8 mouse cellular contexts compared by ENCODE assay signal in genomic region chr1:64119358-64119794, GRCm38 (mm10). TPM values are rescaled to one million over a fixed set of nuclear protein-coding genes. Genes with fewer than 3 reads are reported as not detected.
DNase-seq lines count a peak whose midpoint lies in the region; ATAC-seq and TF ChIP-seq lines count a peak whose summit lies in the region.

No protein-coding gene starts in this region.

- 2% methylated on average over 7 of the region's 7 CpGs for WGBS in forebrain, embryonic 16.5 days
- 11% methylated on average over 7 of the region's 7 CpGs for WGBS in hindbrain, embryonic 12.5 days
- WGBS in midbrain, embryonic 10.5 days = 22% methylated on average over 7 of the region's 7 CpGs
- 12% methylated on average over 7 of the region's 7 CpGs for WGBS in stomach, embryonic 16.5 days

- TF ChIP-seq RAD21 in MEL (IDR thresholded peaks at IDR 0.05; ENCODE audit: low read depth, low read length) = no peak

- intact Hi-C loops in left cerebral cortex, adult 2 months (cut with DNase I) = loop anchor here (2.0 to 5.0 kb wide), 3 partner anchors 31 to 83 kb away; no protein-coding TSS in a partner anchor

- no peak for TF ChIP-seq CTCF in MEL (IDR thresholded peaks at IDR 0.05 in 2 of 3, conservative IDR thresholded peaks at IDR 0.05 in 1 of 3; ENCODE audit: control insufficient read depth in 1 of 3, insufficient read depth in 1 of 3, low read depth in 2 of 3, low read length in 3 of 3, poor library complexity in 1 of 3, severe bottlenecking in 1 of 3)
- no peak for TF ChIP-seq CTCF in left cerebral cortex, adult 2 months (IDR thresholded peaks at IDR 0.05)

- no peak for TF ChIP-seq POLR2A in MEL (IDR thresholded peaks at IDR 0.05; ENCODE audit: control insufficient read depth in 1 of 2, insufficient read depth in 1 of 2, low read depth in 1 of 2, low read length in 2 of 2, poor library complexity in 1 of 2)

- peak overlapping the region; percentile 34 to 54; a peak in 3 of 4 replicates for H3K4me3 ChIP-seq in MEL (ENCODE audit: control insufficient read depth in 1 of 2, insufficient read depth in 1 of 2, low read depth in 2 of 2, low read length in 2 of 2)
- H3K4me3 ChIP-seq in forebrain, embryonic 16.5 days (replicated peaks; ENCODE audit: low read length) = peak overlapping the region; percentile 90
- H3K4me3 ChIP-seq in hindbrain, embryonic 12.5 days = peak overlapping the region; percentile 71
- peak overlapping the region; percentile 71 for H3K4me3 ChIP-seq in left cerebral cortex, adult 2 months
- peak overlapping the region; percentile 85 for H3K4me3 ChIP-seq in midbrain, embryonic 10.5 days
- peak overlapping the region; percentile 78 for H3K4me3 ChIP-seq in stomach, embryonic 16.5 days (replicated peaks; ENCODE audit: low read length)

- no peaks in the 10 kb centered on the region for H3K27me3 ChIP-seq in MEL (ENCODE audit: control insufficient read depth in 1 of 2, insufficient read depth in 2 of 2, low read length in 2 of 2)
- no peaks in the 10 kb centered on the region for H3K27me3 ChIP-seq in forebrain, embryonic 16.5 days (replicated peaks; ENCODE audit: control insufficient read depth, insufficient read depth, low read length)
- no peaks in the 10 kb centered on the region for H3K27me3 ChIP-seq in hindbrain, embryonic 12.5 days
- no peaks in the 10 kb centered on the region for H3K27me3 ChIP-seq in midbrain, embryonic 10.5 days (ENCODE audit: low read depth, poor library complexity, severe bottlenecking)
- no peaks in the 10 kb centered on the region for H3K27me3 ChIP-seq in stomach, embryonic 16.5 days (ENCODE audit: control insufficient read depth, insufficient read depth, low read length)

- ATAC-seq in forebrain, embryonic 16.5 days = peak; percentile 2
- ATAC-seq in hindbrain, embryonic 12.5 days (ENCODE audit: low FRiP score) = no peak
- no peak for ATAC-seq in stomach, embryonic 16.5 days (ENCODE audit: insufficient read depth, low FRiP score)
- no peak for ATAC-seq in granulocyte monocyte progenitor cell, adult 5-6 weeks (replicated peaks; ENCODE audit: poor library complexity, severe bottlenecking)

- H3K4me2 ChIP-seq in forebrain, embryonic 16.5 days (ENCODE audit: low read length) = peak overlapping the region; percentile 67
- H3K4me2 ChIP-seq in hindbrain, embryonic 12.5 days (replicated peaks) = peak overlapping the region; percentile 67
- H3K4me2 ChIP-seq in stomach, embryonic 16.5 days (ENCODE audit: low read depth, low read length) = peak overlapping the region; percentile 81

- TF ChIP-seq EP300 in MEL (IDR thresholded peaks at IDR 0.05; ENCODE audit: low read depth in 1 of 2, low read length in 2 of 2) = no peak

- H3K9ac ChIP-seq in MEL (ENCODE audit: control insufficient read depth, low read depth, low read length, poor library complexity, severe bottlenecking) = peak overlapping the region; percentile 29; the same call in 1 of the 2 replicates
- H3K9ac ChIP-seq in forebrain, embryonic 16.5 days (replicated peaks; ENCODE audit: low read depth, low read length) = peak overlapping the region; percentile 92
- peak overlapping the region; percentile 75 for H3K9ac ChIP-seq in hindbrain, embryonic 12.5 days
- peak overlapping the region; percentile 88 for H3K9ac ChIP-seq in stomach, embryonic 16.5 days (ENCODE audit: low read length)

- peaks cover 12% of the 10 kb centered on the region for H3K79me2 ChIP-seq in MEL (ENCODE audit: control insufficient read depth, insufficient read depth, low read length, poor library complexity)

- peaks cover 12 to 29% of the 10 kb centered on the region in 2 experiments for H3K4me1 ChIP-seq in MEL (ENCODE audit: control insufficient read depth in 1 of 2, insufficient read depth in 2 of 2, low read length in 2 of 2)
- H3K4me1 ChIP-seq in forebrain, embryonic 16.5 days (replicated peaks; ENCODE audit: control insufficient read depth, insufficient read depth, low read length) = peaks cover 40% of the 10 kb centered on the region
- peaks cover 51% of the 10 kb centered on the region for H3K4me1 ChIP-seq in hindbrain, embryonic 12.5 days
- peaks cover 46% of the 10 kb centered on the region for H3K4me1 ChIP-seq in midbrain, embryonic 10.5 days
- H3K4me1 ChIP-seq in stomach, embryonic 16.5 days (ENCODE audit: control insufficient read depth, insufficient read depth, low read length) = peaks cover 13% of the 10 kb centered on the region

- H3K27ac ChIP-seq in MEL (ENCODE audit: control insufficient read depth, low read depth, low read length) = 0 out of 2 replicates have a peak overlapping the region, but pooled peaks have one; percentile 2
- H3K27ac ChIP-seq in forebrain, embryonic 16.5 days (ENCODE audit: low read length) = peak overlapping the region; percentile 100
- H3K27ac ChIP-seq in hindbrain, embryonic 12.5 days = peak overlapping the region; percentile 100
- H3K27ac ChIP-seq in left cerebral cortex, adult 2 months = peak overlapping the region; percentile 98
- H3K27ac ChIP-seq in midbrain, embryonic 10.5 days (replicated peaks) = peak overlapping the region; percentile 100
- H3K27ac ChIP-seq in stomach, embryonic 16.5 days (ENCODE audit: low read length) = peak overlapping the region; percentile 97

- peaks cover 0 to 30% of the 10 kb centered on the region in 2 experiments; a peak in 2 of 4 replicates for H3K36me3 ChIP-seq in MEL (ENCODE audit: control insufficient read depth in 1 of 2, insufficient read depth in 2 of 2, low read length in 2 of 2)
- H3K36me3 ChIP-seq in forebrain, embryonic 16.5 days (ENCODE audit: control insufficient read depth, insufficient read depth) = no peaks in the 10 kb centered on the region
- no peaks in the 10 kb centered on the region for H3K36me3 ChIP-seq in hindbrain, embryonic 12.5 days
- no peaks in the 10 kb centered on the region for H3K36me3 ChIP-seq in midbrain, embryonic 10.5 days
- H3K36me3 ChIP-seq in stomach, embryonic 16.5 days (ENCODE audit: control insufficient read depth, insufficient read depth, low read length) = no peaks in the 10 kb centered on the region

- no peaks in the 10 kb centered on the region for H3K9me3 ChIP-seq in MEL (replicated peaks; ENCODE audit: insufficient read depth, low read length)
- no peaks in the 10 kb centered on the region for H3K9me3 ChIP-seq in forebrain, embryonic 16.5 days (ENCODE audit: control insufficient read depth, low read length)
- no peaks in the 10 kb centered on the region for H3K9me3 ChIP-seq in hindbrain, embryonic 12.5 days (replicated peaks)
- no peaks in the 10 kb centered on the region for H3K9me3 ChIP-seq in midbrain, embryonic 10.5 days (replicated peaks)
- no peaks in the 10 kb centered on the region for H3K9me3 ChIP-seq in stomach, embryonic 16.5 days (replicated peaks; ENCODE audit: control insufficient read depth, low read length)

- peak; percentile 24 for DNase-seq in MEL (ENCODE audit: low read depth, low spot score)
- DNase-seq in brain, adult 2 months (ENCODE audit: low read depth, low spot score) = peak; percentile 87
- peak; percentile 30 to 39 for DNase-seq in left cerebral cortex, adult 2 months (ENCODE audit: extremely low spot score in 1 of 2, low spot score in 2 of 2)
- DNase-seq in midbrain, embryonic 10.5 days (ENCODE audit: low spot score) = no peak

TF ChIP-seq in MEL, 35 proteins besides CTCF, POLR2A, EP300 and RAD21:
- TF ChIP-seq E2F4 (IDR thresholded peaks at IDR 0.05; ENCODE audit: borderline replicate concordance, low read depth, low read length) = no peak
- TF ChIP-seq KAT2A (conservative IDR thresholded peaks at IDR 0.05; ENCODE audit: low read depth, low read length) = no peak
- TF ChIP-seq JUND (IDR thresholded peaks at IDR 0.05; ENCODE audit: low read depth, low read length) = peak; percentile 63; the same call in 1 of the 2 replicates
- TF ChIP-seq UBTF (IDR thresholded peaks at IDR 0.05; ENCODE audit: borderline replicate concordance, insufficient read depth, low read depth, low read length) = no peak

RNA-seq across cellular contexts. Expression of gene Klf7, which starts 2.7 kb away (rescaled TPM):
- total RNA-seq in MEL (2012; rRNA removed) = 1.6 and 2.7 TPM in 2 replicates
- 1 to 10 TPM in 1 of 2 experiments, not detected in 1; 3.1 TPM for polyA plus RNA-seq in MEL (2012; ENCODE audit: insufficient read depth in 1 of 2, insufficient read length in 2 of 2, low read depth in 1 of 2, low replicate concordance in 2 of 2, missing spikeins in 1 of 2)
- polyA plus RNA-seq in forebrain, embryonic 16.5 days (2015; fragmentation: Nextera tagmentation; extraction: Ambion mirVana) = 131 and 137 TPM in 2 replicates
- 53.2 and 53.4 TPM in 2 replicates for polyA plus RNA-seq in hindbrain, embryonic 12.5 days (2016; fragmentation: Nextera tagmentation; extraction: Ambion mirVana)
- 10 to 100 TPM; 41.1 to 46.5 TPM for total RNA-seq in left cerebral cortex, adult 2 months (2021)
- 21.2 and 27.0 TPM in 2 replicates for polyA plus RNA-seq in midbrain, embryonic 10.5 days (2016; fragmentation: Nextera tagmentation; extraction: Ambion mirVana)
- 22.9 and 25.4 TPM in 2 replicates for polyA plus RNA-seq in stomach, embryonic 16.5 days (2015; fragmentation: Nextera tagmentation; extraction: Ambion mirVana)
- total RNA-seq in granulocyte monocyte progenitor cell, adult 5-6 weeks (2014; fragmentation: Nextera tagmentation) = 5.0 and 8.5 TPM in 2 replicates
- 6.3 and 12.4 TPM in 2 replicates for total RNA-seq in granulocyte monocyte progenitor cell, adult 5-6 weeks (2017)

Comparison
In these comparisons a context has a peak if more than half of its experiments do, and no peak if none do; other contexts are left out.
1. H3K27ac ChIP-seq: peak in every context shown above with its lines; median percentile 100 in forebrain, embryonic 16.5 days; 100 in hindbrain, embryonic 12.5 days; 100 in midbrain, embryonic 10.5 days; 98 in left cerebral cortex, adult 2 months; 97 in stomach, embryonic 16.5 days; 2 in MEL.
2. H3K9ac ChIP-seq: peak in every context shown above with its lines; median percentile 92 in forebrain, embryonic 16.5 days; 88 in stomach, embryonic 16.5 days; 75 in hindbrain, embryonic 12.5 days; 29 in MEL.